Mouse (Mus musculus) lung, embryonic 15.5 days (tissue): ENCODE measurements around the gene Calr. TPM values are rescaled to one million over a fixed set of nuclear protein-coding genes. Genes with fewer than 3 reads are reported as not detected.
"Not testable (repeated sequence)": the region's sequence is repeated elsewhere in the genome, so short reads cannot be mapped to it uniquely, and the experiment has no call there.

Source experiments
- ATAC-seq: fragments of 200-750 bp; cut with Nextera tagmentation; 2 replicates; pipeline ENCODE4 v1.8.0; 2017; ENCODE audit warnings: moderate number of reproducible peaks, borderline replicate concordance; ENCODE audit not compliant: low FRiP score, low TSS enrichment; ENCODE audit errors: extremely low read depth
- H3K27ac ChIP-seq: fragments of 300-500 bp; sonication (generic); 2 replicates; pipeline ENCODE4 v1.5.1; 2015; ENCODE audit warnings: moderate library complexity, mild to moderate bottlenecking, inconsistent platforms
- H3K27me3 ChIP-seq: fragments of 300-500 bp; sonication (generic); 2 replicates; pipeline ENCODE4 v1.6.1; 2015; ENCODE audit warnings: inconsistent platforms
- H3K36me3 ChIP-seq: fragments of 300-500 bp; sonication (generic); 2 replicates; pipeline ENCODE4 v1.6.1; 2015; ENCODE audit warnings: inconsistent platforms
- H3K4me1 ChIP-seq: fragments of 300-500 bp; sonication (generic); 2 replicates; pipeline ENCODE4 v1.6.1; 2015; ENCODE audit warnings: inconsistent platforms
- H3K4me2 ChIP-seq: fragments of 300-500 bp; sonication (generic); 2 replicates; pipeline ENCODE4 v1.6.1; 2015; ENCODE audit warnings: inconsistent platforms, mild to moderate bottlenecking, moderate library complexity
- H3K4me3 ChIP-seq: fragments of 300-500 bp; sonication (generic); 2 replicates; pipeline ENCODE4 v1.5.1; 2015; ENCODE audit warnings: mild to moderate bottlenecking, inconsistent platforms
- H3K9ac ChIP-seq: fragments of 300-500 bp; sonication (generic); 2 replicates; pipeline ENCODE4 v1.6.1; 2015; ENCODE audit warnings: inconsistent platforms
- H3K9me3 ChIP-seq: fragments of 300-500 bp; sonication (generic); 2 replicates; pipeline ENCODE4 v1.6.1; 2016; ENCODE audit warnings: inconsistent platforms
- WGBS: fragments of 180-500 bp; shearing (Covaris S2); methylation state at CpG from one replicate; pipeline ENCODE4 v1.1.7; 2015; 5-methylcytosine and 5-hydroxymethylcytosine counted together
- polyA plus RNA-seq: library from polyadenylated mRNA; unstranded; fragments of >200 nt; fragmentation: Nextera tagmentation; extraction: Ambion mirVana; gene quantifications from 2 replicates; pipeline ENCODE4 v1.2.1, GENCODE M21; 2015

Gene Calr
- polyA plus RNA-seq, 1 experiment from 2014 or later, result 1,080 TPM

- peak; percentile 79 for ATAC-seq
- under 1% methylated on average over 59 of the region's 59 CpGs for WGBS
- H3K27ac ChIP-seq, result peak overlapping the region; percentile 89
Measured at GRCm38 (mm10) chr8:84832034-84832717, 14.6 kb downstream of the Calr start.

GRCm38 (mm10) chr8:84831490-84831889 lies 15.2 kb downstream of the Calr start, which contains the start of gene Gadd45gip1:
Gadd45gip1 (plus strand) TSS chr8:84831522.
- no peaks in the 10 kb centered on the region for H3K9me3 ChIP-seq
- peak within 1 kb of the TSS; percentile 90 for H3K9ac ChIP-seq
- H3K4me1 ChIP-seq, result peaks cover 33% of the 10 kb centered on the region
- H3K4me3 ChIP-seq, result peak within 1 kb of the TSS; percentile 70
- ATAC-seq, result no peak
- H3K4me2 ChIP-seq, result peak within 1 kb of the TSS; percentile 63
- H3K27me3 ChIP-seq, result no peaks in the 10 kb centered on the region
- H3K36me3 ChIP-seq, result peaks cover 27% of the 10 kb centered on the region
- 61% methylated on average over 11 of the region's 11 CpGs for WGBS
- peak within 1 kb of the TSS; percentile 89 for H3K27ac ChIP-seq

More at GRCm38 (mm10) chr8:84832034-84832717, 14.6 kb downstream of the Calr start:
- H3K4me1 ChIP-seq, result peaks cover 35% of the 10 kb centered on the region
- peak overlapping the region; percentile 63 for H3K4me2 ChIP-seq
- H3K27me3 ChIP-seq, result no peaks in the 10 kb centered on the region
- peak overlapping the region; percentile 70 for H3K4me3 ChIP-seq
- H3K9ac ChIP-seq, result peak overlapping the region; percentile 90
- peaks cover 34% of the 10 kb centered on the region for H3K36me3 ChIP-seq
- H3K9me3 ChIP-seq, result no peaks in the 10 kb centered on the region

GRCm38 (mm10) chr8:84826518-84826917 lies 20.2 kb downstream of the Calr start:
- not testable (repeated sequence) for H3K27me3 ChIP-seq, H3K27ac ChIP-seq, H3K4me2 ChIP-seq, H3K36me3 ChIP-seq, H3K9ac ChIP-seq, H3K4me1 ChIP-seq, H3K9me3 ChIP-seq, ATAC-seq, H3K4me3 ChIP-seq
- 83% methylated on average over 2 of the region's 2 CpGs for WGBS

GRCm38 (mm10) chr8:84825636-84826035 lies 21.1 kb downstream of the Calr start:
- 38% methylated on average over 4 of the region's 4 CpGs for WGBS
- no peak overlapping the region for H3K4me2 ChIP-seq
- H3K36me3 ChIP-seq, result no peaks in the 10 kb centered on the region
- no peaks in the 10 kb centered on the region; the same call in 1 of the 2 replicates for H3K27me3 ChIP-seq
- H3K4me1 ChIP-seq, result peaks cover 13% of the 10 kb centered on the region; the same call in 1 of the 2 replicates
- H3K4me3 ChIP-seq, result no peak overlapping the region
- ATAC-seq, result no peak
- H3K9ac ChIP-seq, result no peak overlapping the region
- H3K27ac ChIP-seq, result no peak overlapping the region
- no peaks in the 10 kb centered on the region for H3K9me3 ChIP-seq

- Histone ChIP-seq H3K36me3 (no peaks in the 10 kb centered on the region), H3K27me3 (no peaks in the 10 kb centered on the region; the same call in 1 of the 2 replicates), H3K9ac (no peak overlapping the region), H3K4me1 (peaks cover 13% of the 10 kb centered on the region; the same call in 1 of the 2 replicates), H3K27ac (no peak overlapping the region), H3K9me3 (no peaks in the 10 kb centered on the region), H3K4me3 (no peak overlapping the region), H3K4me2 (peak overlapping the region; percentile 44)
- peak; percentile 81 for ATAC-seq
- 1% methylated on average over 18 of the region's 18 CpGs for WGBS
Measured at GRCm38 (mm10) chr8:84823653-84824052, 23.1 kb downstream of the Calr start.

DNA sequence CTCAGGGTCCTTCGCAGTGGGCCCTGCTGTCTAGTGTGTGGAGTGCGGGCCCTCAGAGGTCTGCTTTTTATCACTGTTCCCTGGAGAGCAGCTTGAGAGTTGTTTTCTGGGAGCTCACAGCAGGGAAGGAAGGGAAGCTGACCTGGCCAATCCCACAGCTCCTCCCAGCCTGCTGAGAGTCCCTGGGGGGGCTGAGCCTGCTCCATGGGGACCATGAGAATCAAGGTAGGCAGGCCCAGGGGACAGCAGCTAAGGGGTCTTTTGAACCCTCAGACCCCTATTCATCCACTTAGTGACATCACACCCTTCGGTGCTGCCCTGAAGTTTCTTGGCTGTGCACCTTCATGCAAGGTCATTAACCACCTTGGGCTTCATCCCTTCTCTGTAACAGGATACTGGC lies 24.0 kb downstream of the Calr start, which contains the start of gene Dand5:
Gene Dand5 (minus strand): TSS at position 101 of the 400 bp plus-strand sequence.
- Histone ChIP-seq H3K4me1 (peaks cover 13% of the 10 kb centered on the region; the same call in 1 of the 2 replicates), H3K27me3 (no peaks in the 10 kb centered on the region; the same call in 1 of the 2 replicates), H3K4me3 (no peak within 1 kb of the TSS), H3K9ac (no peak within 1 kb of the TSS), H3K4me2 (peak within 1 kb of the TSS; percentile 44), H3K9me3 (no peaks in the 10 kb centered on the region), H3K36me3 (no peaks in the 10 kb centered on the region), H3K27ac (no peak within 1 kb of the TSS)
- WGBS, result 48% methylated on average over 3 of the region's 3 CpGs
- no peak for ATAC-seq

DNA sequence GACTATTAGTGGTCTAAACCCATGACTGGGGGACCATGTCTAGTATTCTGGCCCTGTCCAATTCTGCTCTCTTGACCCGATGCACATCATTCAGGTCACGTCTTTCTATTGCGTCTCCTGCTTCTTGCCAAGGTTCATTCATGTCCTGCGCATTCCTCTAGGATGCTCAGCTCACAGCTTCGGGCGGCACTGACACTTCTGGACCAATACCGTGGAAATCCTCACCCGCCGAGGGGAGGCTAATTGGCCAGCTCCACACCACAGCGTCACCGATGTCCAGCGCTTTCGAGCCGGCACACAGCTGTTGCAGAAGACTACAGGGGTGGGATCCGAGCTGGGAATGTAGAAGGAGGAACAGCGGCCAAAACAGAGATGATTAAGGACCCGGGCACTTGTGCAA lies 30.6 kb downstream of the Calr start:
- Histone ChIP-seq H3K27ac (no peak overlapping the region), H3K4me2 (no peak overlapping the region), H3K9ac (no peak overlapping the region), H3K9me3 (no peaks in the 10 kb centered on the region), H3K27me3 (peaks cover 12% of the 10 kb centered on the region; the same call in 1 of the 2 replicates), H3K4me1 (peaks cover 16% of the 10 kb centered on the region), H3K4me3 (no peak overlapping the region), H3K36me3 (no peaks in the 10 kb centered on the region)
- 70% methylated on average over 17 of the region's 17 CpGs for WGBS
- no peak for ATAC-seq

GRCm38 (mm10) chr8:84815547-84815946 lies 31.2 kb downstream of the Calr start:
- WGBS, result 9% methylated on average over 9 of the region's 9 CpGs
- H3K9me3 ChIP-seq, result no peaks in the 10 kb centered on the region
- H3K27me3 ChIP-seq, result peaks cover 12% of the 10 kb centered on the region; the same call in 1 of the 2 replicates
- H3K27ac ChIP-seq, result no peak overlapping the region
- H3K4me1 ChIP-seq, result peaks cover 20% of the 10 kb centered on the region
- no peaks in the 10 kb centered on the region for H3K36me3 ChIP-seq
- ATAC-seq, result peak; percentile 55; the same call in 1 of the 2 replicates
- H3K4me3 ChIP-seq, result no peak overlapping the region
- H3K9ac ChIP-seq, result no peak overlapping the region
- no peak overlapping the region for H3K4me2 ChIP-seq

DNA sequence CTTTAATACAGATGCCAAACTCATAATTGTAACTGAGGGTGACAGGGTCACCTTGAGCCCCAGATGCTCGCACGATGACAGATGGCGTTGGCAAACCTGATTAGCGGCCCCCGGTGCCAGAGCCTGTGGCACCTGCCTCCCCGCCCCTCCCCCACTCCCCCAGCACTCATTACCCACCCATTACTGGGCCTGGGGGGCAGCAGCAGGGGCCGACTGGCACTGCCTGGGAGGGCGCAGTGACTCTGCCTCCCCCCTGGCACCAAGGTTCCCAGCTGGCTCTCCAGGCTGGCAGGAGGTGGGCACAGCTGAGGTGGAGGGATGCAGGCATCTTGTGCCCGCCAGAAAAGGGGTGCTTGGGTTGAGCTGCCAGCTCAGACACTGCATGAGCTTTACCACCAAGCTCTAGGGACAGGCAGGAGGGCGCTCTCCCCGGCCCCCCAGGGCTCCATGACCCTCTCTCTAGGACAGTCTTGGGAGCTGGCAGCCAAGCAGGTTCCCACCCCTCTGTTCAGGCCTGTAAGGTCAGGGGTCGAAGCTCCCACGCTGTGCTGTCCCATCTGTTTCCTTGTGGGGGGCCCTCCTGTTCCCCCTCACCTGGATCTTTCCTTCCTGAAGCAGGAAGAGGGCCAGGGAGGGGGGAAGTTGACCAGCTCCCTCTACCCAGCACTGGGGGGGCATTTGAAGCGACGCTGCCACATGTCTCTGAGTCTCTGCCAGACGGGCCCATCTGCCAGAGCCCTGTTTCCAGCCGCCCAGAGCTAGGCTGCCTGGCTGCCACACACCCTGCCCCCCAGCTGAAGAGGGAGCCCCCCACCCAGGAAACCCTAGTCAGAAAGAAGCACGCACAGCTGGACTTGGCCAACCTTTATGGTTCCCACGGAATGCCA lies 31.9 kb downstream of the Calr start:
- Histone ChIP-seq H3K27ac (no peak overlapping the region), H3K4me2 (no peak overlapping the region), H3K27me3 (peaks cover 12% of the 10 kb centered on the region; the same call in 1 of the 2 replicates), H3K4me1 (peaks cover 22% of the 10 kb centered on the region), H3K4me3 (no peak overlapping the region), H3K36me3 (no peaks in the 10 kb centered on the region), H3K9me3 (no peaks in the 10 kb centered on the region), H3K9ac (peak overlapping the region; percentile 1; the same call in 1 of the 2 replicates)
- 40% methylated on average over 19 of the region's 19 CpGs for WGBS
- ATAC-seq, result no peak

DNA sequence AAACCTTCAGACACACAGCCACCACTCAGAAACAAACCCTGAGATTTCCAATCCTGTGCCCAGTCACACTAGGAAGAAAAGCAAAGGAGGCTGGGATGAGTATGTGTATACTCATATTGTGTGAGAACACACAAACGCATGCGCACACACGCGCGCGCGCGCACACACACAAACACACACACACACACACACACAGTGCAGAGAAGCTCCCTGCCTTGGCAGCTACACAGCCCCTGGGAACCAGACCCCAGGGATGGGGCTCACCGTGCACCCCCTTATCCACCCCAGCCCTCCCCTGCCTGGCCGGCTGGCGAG lies 32.5 kb downstream of the Calr start:
- Histone ChIP-seq H3K9ac (no peak overlapping the region), H3K4me1 (peaks cover 22% of the 10 kb centered on the region), H3K36me3 (no peaks in the 10 kb centered on the region), H3K4me2 (no peak overlapping the region), H3K27ac (no peak overlapping the region), H3K27me3 (peaks cover 12% of the 10 kb centered on the region; the same call in 1 of the 2 replicates), H3K4me3 (no peak overlapping the region), H3K9me3 (no peaks in the 10 kb centered on the region)
- no peak for ATAC-seq
- 82% methylated on average over 11 of the region's 11 CpGs for WGBS

DNA sequence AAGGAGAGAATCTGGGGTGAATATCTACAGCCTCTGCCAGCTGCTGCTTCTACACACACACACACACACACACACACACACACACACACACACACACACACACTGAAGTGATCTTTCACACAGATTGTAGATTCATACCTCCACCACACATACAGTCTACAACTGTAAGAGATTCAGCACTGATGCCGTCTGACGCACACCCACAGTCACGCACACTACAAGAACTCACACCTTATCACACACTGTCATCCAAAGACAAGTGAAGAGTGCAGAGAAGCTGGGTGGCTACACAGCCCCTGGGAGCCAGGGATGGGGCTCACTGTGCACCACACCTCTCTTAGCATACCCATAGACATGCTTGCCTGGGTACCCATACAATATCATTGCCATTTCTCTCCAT lies 32.9 kb downstream of the Calr start:
- Histone ChIP-seq H3K27me3 (peaks cover 12% of the 10 kb centered on the region; the same call in 1 of the 2 replicates), H3K9ac (no peak overlapping the region), H3K4me2 (no peak overlapping the region), H3K36me3 (no peaks in the 10 kb centered on the region), H3K4me1 (peaks cover 22% of the 10 kb centered on the region), H3K27ac (no peak overlapping the region), H3K4me3 (no peak overlapping the region), H3K9me3 (no peaks in the 10 kb centered on the region)
- ATAC-seq, result no peak
- WGBS, result 69% methylated on average over 3 of the region's 3 CpGs
